Mouse (Mus musculus) adrenal gland, postnatal 10 days (tissue): ENCODE measurements at regions not wholly inside any gene's neighbourhood (a gene's known extent, or its start where the extent isn't known, plus 50 kb on each side); places are given as distances from the start of the nearest gene placed in this dataset.
A peak's percentile ranks its signal among the peaks of the same experiment; 100 is the strongest.

Experiments
- DNase-seq: peaks from one replicate; pipeline ENCODE4 v3.0.0; 2021; ENCODE audit warnings: mixed read lengths

- DNase-seq: no peak
Observed at GRCm38 (mm10) chr14:69107796-69108195, 186.3 kb downstream of the Synb start.

- no peak for DNase-seq
Observed at GRCm38 (mm10) chr14:69104646-69105045, 189.5 kb downstream of the Synb start.

- DNase-seq: no peak
Observed at GRCm38 (mm10) chr14:69103371-69104009, 190.6 kb downstream of the Synb start.

- DNase-seq: no peak
Observed at GRCm38 (mm10) chr14:69100866-69101265, 193.2 kb downstream of the Synb start.

GRCm38 (mm10) chr14:69095599-69095998, 198.5 kb downstream of the Synb start:
- peak; percentile 43 for DNase-seq
